Mouse (Mus musculus) splenic B cell, adult 2 months (primary cell): ENCODE measurements around the gene Uba7.
"Not testable (repeated sequence)": the region's sequence is repeated elsewhere in the genome, so short reads cannot be mapped to it uniquely, and the experiment has no call there.

Experiments used
- DNase-seq: peaks from one replicate; pipeline ENCODE4 v3.0.0-alpha.2; 2011; ENCODE audit warnings: low read depth, low spot score
- H3K27me3 ChIP-seq: 2 replicates; pipeline ENCODE4 v1.6.1; 2012; ENCODE audit warnings: mild to moderate bottlenecking, low read length, moderate library complexity, mixed read lengths; ENCODE audit not compliant: control insufficient read depth, poor library complexity, insufficient read depth, severe bottlenecking
- H3K36me3 ChIP-seq: 2 replicates; pipeline ENCODE4 v1.6.1; 2012; ENCODE audit warnings: mild to moderate bottlenecking, low read length, moderate library complexity, mixed read lengths; ENCODE audit not compliant: control insufficient read depth, poor library complexity, insufficient read depth, severe bottlenecking

The Uba7 gene

GRCm38 (mm10) chr9:107993013-107993412 lies 17.7 kb downstream of the Uba7 start:
- Histone ChIP-seq H3K36me3 (no peaks in the 10 kb centered on the region), H3K27me3 (no peaks in the 10 kb centered on the region)
- no peak for DNase-seq

DNA sequence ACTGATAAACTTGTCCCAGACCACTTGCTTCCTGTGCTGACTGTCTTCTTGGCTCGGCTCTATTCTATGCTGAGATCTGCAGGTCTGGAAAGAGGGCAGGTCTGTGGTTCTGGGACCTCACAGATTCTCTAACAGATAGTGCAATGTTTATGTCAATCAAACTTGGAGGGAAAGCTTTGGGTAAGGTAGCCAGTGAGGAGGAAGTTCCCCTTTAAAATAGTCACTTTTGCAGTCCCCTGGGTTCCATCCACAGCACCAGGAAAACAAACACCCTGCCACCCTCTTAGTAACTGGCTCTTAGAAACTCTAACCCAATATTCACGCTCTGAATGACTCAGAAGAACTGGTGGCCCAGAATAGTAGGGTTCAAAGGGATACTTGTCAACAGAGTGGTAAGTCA lies 19.2 kb downstream of the Uba7 start:
- no peaks in the 10 kb centered on the region for H3K36me3 ChIP-seq
- H3K27me3 ChIP-seq, result no peaks in the 10 kb centered on the region
- DNase-seq, result no peak

GRCm38 (mm10) chr9:107995513-107995912 lies 20.2 kb downstream of the Uba7 start:
- DNase-seq, result no peak
- no peaks in the 10 kb centered on the region for H3K36me3 ChIP-seq
- H3K27me3 ChIP-seq, result no peaks in the 10 kb centered on the region

DNA sequence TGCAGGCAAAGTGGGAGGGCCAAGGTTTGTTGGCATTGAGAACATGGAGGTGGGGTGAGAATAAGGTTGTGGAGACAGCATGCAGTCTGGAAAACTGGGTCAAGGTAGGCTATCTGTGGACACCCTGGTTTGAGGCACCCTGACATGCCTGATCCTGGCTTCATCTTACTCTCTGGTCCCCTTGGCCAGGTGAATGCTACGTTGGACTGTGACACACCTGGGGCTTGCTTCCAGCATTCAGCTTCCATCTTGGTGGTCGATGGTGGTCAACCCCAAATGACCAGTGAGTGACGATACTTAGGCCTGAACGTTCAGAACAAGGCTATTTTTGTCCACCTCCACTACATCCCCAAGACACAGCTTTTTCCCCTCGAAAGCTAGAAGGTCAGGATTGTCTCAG lies 20.7 kb downstream of the Uba7 start, which contains the start of gene Gm20662:
Gene Gm20662 (plus strand): TSS at position 301 of the 400 bp plus-strand sequence.
- no peak for DNase-seq
- Histone ChIP-seq H3K27me3 (no peaks in the 10 kb centered on the region), H3K36me3 (no peaks in the 10 kb centered on the region)

GRCm38 (mm10) chr9:108001922-108002770 lies 26.8 kb downstream of the Uba7 start, which contains the start of gene Ip6k1:
TSS of gene Ip6k1 (plus strand) at chr9:108002501.
- Histone ChIP-seq H3K27me3 (no peaks in the 10 kb centered on the region; the same call in 1 of the 2 replicates), H3K36me3 (no peaks in the 10 kb centered on the region)
- DNase-seq, result peak; percentile 100

DNA sequence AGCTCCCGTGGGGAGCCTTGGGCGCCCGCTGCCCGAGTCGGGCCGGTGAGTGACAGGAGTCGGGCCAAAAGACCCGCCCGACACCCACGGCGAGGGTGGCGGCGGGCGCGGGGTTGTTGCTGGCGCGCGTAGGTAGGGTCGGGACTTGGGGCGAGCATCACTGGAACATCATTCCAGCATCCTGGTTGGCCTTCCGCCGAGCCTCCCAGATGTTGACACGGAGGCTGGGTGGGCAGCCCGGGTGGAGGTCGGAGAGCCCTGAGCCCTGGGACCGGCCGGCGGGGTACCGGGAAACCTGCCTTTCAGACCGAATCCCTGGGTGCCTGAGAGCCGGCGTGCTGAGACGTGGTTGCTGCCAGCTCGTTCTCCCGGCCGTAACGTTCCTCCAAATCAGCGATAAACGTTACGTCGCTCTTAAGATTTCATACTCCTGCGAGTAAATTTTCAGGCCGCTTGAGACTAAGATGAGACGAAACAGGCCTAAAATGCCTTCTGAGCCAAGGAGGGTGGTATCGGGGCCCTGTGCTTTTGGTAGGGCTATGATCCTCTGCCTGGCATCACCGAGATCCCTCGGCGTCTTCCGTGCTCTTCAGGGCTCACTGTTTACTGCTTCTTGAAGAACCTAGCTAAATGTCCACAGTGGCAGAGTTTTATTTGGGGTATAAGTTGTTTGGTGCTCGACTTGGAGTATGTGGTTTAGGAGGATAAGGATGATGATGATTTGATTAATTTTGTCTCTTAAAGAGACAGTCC lies 27.6 kb downstream of the Uba7 start:
- no peaks in the 10 kb centered on the region for H3K36me3 ChIP-seq
- DNase-seq, result no peak

DNA sequence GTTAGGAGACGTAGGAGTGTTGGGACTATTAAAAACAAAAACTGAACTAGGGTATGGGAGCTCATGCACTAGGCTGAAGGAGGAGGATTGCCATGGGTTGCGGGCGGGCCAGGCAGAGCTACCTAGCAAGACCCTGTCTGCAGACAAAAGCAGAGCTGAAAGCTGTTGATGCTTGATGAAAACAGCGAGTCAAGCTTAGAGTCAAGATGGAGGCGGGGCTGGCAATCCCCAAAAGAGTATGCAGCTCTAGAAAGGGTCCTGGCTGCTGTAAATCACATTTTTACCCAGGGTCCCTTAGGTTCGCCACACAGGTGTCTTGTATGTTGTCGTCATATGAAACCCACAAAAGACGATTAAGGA lies 28.2 kb downstream of the Uba7 start:
- no peaks in the 10 kb centered on the region; the same call in 1 of the 2 replicates for H3K27me3 ChIP-seq
- H3K36me3 ChIP-seq, result no peaks in the 10 kb centered on the region
- peak; percentile 37 for DNase-seq

More for the DNA sequence above, 27.6 kb downstream of the Uba7 start:
- H3K27me3 ChIP-seq, result no peaks in the 10 kb centered on the region; the same call in 1 of the 2 replicates

GRCm38 (mm10) chr9:108008041-108008440 lies 32.7 kb downstream of the Uba7 start:
- no peak for DNase-seq
- Histone ChIP-seq H3K27me3 (no peaks in the 10 kb centered on the region; the same call in 1 of the 2 replicates), H3K36me3 (no peaks in the 10 kb centered on the region)

- DNase-seq, result no peak
- Histone ChIP-seq H3K36me3 (0 out of 2 replicates have a peak, but pooled peaks cover 4% of the 10 kb centered on the region), H3K27me3 (no peaks in the 10 kb centered on the region)
Measured at GRCm38 (mm10) chr9:108010385-108010784, 35.1 kb downstream of the Uba7 start.

- H3K36me3 ChIP-seq, H3K27me3 ChIP-seq: not testable (repeated sequence)
- peak; percentile 24 for DNase-seq
Measured at GRCm38 (mm10) chr9:108013577-108013976, 38.3 kb downstream of the Uba7 start.

GRCm38 (mm10) chr9:108017127-108017526 lies 41.8 kb downstream of the Uba7 start:
- 0 out of 2 replicates have a peak, but pooled peaks cover 4% of the 10 kb centered on the region for H3K36me3 ChIP-seq
- DNase-seq, result no peak
- H3K27me3 ChIP-seq, result no peaks in the 10 kb centered on the region

DNA sequence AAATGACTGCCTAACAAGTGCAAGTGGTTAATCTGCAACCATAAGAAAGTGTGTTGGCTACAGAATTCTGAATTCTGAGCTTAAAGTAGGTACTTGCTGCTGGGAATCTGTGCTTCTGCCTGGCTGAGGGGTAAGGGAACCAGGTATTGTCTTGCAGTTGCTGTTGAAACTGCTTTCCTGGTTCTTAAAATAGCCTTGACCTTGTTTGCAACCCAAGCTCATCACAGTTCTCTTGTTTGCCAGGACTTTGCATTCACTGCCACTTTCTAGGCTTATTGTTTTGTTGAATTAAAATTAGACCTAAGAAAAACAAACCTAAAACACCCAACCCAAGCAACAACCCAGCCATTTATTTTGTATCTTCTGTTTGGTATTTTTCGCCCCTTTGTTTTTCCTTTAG lies 45.4 kb downstream of the Uba7 start:
- no peak for DNase-seq
- Histone ChIP-seq H3K36me3 (peaks cover 4% of the 10 kb centered on the region), H3K27me3 (no peaks in the 10 kb centered on the region)

DNA sequence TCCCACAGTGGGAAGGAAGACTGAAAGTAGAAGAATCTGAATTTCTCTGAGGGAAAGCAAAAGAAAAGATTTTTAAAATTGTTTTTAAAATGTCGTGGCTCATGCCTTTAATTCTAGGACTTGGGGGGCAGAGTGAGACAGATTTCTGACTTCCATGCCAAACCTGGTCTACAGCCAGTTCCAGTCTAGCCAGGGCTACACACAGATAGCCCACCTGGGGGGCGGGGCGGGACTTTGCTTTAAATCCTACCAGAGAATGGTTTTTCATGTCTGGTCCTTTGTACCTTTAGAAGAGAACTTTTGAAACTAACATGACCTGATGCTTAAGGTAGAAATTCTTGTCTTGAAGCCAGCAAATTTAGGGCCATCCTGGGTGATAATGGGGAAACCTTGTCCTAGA lies 47.9 kb downstream of the Uba7 start:
- no peak for DNase-seq
- Histone ChIP-seq H3K27me3 (no peaks in the 10 kb centered on the region), H3K36me3 (peaks cover 8% of the 10 kb centered on the region)

DNA sequence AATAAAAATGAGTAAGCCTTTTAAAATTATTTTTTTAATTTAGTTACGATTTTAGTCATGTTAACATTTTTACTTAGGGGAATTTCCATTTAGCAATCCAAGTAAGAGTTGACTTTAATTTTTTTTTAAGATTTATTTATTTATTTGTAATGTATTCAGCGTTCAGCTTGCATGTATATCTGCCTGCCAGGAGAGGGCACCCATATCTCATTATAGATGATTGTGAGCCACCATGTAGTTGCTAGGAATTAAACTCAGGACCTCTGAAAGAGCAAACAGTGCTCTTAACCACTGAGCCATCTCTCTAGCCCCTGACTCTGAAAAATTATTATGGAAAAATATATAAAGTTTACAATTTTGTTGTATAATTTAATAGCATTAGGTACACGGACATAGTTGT lies 51.3 kb downstream of the Uba7 start:
- Histone ChIP-seq H3K36me3 (peaks cover 11% of the 10 kb centered on the region), H3K27me3 (no peaks in the 10 kb centered on the region)
- peak; percentile 49 for DNase-seq

DNA sequence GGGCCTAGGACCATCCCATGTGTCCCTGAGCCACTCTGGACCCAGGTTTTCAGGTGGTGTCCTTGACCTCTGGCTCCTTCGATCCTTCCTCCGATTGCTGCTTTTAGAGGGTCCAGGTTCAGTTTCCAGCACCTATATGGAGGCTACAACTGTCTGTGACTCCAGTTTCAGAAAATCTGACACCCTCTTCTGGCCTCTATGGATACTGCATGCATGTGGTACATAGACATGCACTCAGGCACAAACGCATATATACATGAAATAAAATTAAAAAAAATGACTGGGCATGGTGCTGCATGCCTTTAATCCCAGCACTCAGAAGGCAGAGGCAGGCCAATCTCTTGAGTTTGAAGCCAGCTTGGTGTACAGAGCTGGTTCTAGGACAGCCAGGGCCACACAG lies 52.6 kb downstream of the Uba7 start:
- Histone ChIP-seq H3K36me3 (peaks cover 16% of the 10 kb centered on the region), H3K27me3 (no peaks in the 10 kb centered on the region)
- peak; percentile 13 for DNase-seq
